Mouse (Mus musculus) cerebellum, adult 18-20 months (tissue): ENCODE data around the gene Pxmp4.

Experiments
- DNase-seq, 2 experiments: peaks; one replicate each; pipeline ENCODE4 v3.0.0; 2021

The Pxmp4 gene

GRCm38 (mm10) chr2:154609050-154609767 lies 5.7 kb upstream of the Pxmp4 start:
- no peak for DNase-seq

GRCm38 (mm10) chr2:154606965-154607364 lies 3.5 kb upstream of the Pxmp4 start:
- DNase-seq = no peak

DNA sequence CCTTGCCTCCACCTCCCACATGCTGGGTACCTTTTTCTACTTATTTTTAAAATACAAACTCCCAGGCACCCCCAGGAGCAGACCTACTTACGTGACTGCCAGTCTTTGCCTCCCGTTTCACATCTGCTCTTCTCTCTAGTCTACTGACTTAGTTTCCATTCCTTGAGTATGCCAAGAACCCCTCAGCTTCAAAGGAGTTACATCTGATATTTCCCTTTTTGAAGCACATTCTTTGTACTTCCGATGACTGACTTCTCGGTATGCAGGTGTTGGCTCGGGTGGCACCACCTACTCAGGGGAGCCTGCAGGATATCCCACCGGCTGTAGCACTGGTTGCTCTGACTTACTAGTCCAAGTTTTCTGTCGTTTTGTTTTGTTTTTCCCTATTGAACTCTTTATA lies 648 bp upstream of the Pxmp4 start:
- DNase-seq = no peak

GRCm38 (mm10) chr2:154603007-154603637 lies 386 bp downstream of the Pxmp4 start:
- DNase-seq = no peak

DNA sequence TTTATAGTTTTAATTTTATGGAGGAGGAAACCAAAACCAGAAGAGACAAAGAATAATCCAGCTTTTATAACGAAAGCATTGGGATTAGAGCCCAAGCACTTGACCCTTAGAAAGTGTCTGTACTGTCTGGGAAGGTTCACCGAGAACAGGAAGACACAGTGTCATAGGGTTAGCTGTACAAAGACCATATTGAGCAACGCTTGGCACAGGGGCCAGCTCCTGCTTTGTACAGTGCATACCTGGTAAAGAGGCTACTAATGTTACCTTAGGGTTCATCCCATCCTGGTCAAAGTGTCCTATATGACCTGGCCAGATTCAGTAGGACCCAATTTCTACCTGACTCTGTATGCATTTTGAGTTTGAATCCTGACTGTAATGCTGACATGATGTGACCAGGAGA lies 2.2 kb downstream of the Pxmp4 start:
- DNase-seq = no peak

- no peak for DNase-seq
These were observed 2.9 kb downstream of the Pxmp4 start for GRCm38 (mm10) chr2:154600586-154600985.

GRCm38 (mm10) chr2:154597399-154597798 lies 6.1 kb downstream of the Pxmp4 start:
- no peak for DNase-seq

- no peak for DNase-seq
These were observed 7.7 kb downstream of the Pxmp4 start for GRCm38 (mm10) chr2:154595775-154596174.

DNA sequence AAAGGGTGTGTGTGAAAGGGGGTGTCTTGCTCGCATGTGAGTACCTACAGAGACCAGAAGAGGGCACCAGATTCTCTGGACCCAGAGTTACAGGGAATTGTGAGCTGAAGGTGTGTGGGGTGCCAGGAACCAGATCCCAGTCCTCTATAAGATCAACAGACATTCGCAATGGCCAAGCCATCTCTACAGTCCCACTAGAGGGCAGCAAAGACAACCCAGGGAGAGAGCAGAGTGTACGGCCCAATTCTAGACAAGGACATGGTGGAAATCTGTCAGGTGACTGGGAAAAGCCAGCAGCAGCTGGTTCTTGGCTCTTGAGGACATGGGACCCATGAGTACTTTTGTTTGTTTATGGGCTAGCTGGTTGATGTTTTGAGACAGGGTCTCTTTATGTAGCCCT lies 10.5 kb downstream of the Pxmp4 start:
- DNase-seq = peak; percentile 31 to 42

DNA sequence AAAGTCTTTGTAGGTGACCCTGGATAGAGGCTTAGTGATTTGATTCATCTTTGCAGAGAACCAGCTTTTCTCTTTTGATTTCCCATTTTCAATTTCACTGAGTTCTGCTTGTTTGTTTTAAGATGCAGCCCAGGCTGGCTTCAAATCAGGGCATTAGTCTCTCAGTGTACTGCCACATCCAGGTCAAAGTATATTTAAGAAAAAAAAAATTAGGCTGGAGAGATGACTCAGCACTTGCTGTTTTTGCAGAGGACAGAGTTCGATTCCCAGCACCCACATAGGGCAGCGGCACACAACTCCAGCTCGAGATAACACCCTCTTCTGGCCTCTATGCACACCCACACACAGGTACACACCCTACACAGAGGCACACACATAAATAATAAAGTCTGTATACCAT lies 12.3 kb downstream of the Pxmp4 start:
- DNase-seq = no peak

DNA sequence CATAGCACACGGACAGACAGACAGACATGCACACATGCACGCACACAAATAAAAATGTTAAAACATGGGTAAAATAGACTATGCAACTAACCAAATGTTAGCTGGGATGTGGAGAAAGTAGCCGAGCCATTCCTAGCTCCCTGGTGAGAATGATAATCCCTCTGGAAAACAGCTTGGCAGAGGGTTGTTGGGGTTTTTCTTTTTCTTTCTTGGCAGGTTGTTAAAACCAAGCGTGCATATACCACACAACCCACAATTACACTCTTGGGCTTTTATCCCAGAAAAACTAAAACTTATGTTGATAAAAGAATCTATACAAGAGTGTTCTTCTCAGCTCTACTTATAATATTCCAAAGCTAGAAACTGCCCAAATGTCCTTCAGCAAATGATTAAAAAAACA lies 14.5 kb downstream of the Pxmp4 start:
- DNase-seq = no peak

- no peak for DNase-seq
These were observed 17.1 kb downstream of the Pxmp4 start for GRCm38 (mm10) chr2:154586405-154586804.

DNA sequence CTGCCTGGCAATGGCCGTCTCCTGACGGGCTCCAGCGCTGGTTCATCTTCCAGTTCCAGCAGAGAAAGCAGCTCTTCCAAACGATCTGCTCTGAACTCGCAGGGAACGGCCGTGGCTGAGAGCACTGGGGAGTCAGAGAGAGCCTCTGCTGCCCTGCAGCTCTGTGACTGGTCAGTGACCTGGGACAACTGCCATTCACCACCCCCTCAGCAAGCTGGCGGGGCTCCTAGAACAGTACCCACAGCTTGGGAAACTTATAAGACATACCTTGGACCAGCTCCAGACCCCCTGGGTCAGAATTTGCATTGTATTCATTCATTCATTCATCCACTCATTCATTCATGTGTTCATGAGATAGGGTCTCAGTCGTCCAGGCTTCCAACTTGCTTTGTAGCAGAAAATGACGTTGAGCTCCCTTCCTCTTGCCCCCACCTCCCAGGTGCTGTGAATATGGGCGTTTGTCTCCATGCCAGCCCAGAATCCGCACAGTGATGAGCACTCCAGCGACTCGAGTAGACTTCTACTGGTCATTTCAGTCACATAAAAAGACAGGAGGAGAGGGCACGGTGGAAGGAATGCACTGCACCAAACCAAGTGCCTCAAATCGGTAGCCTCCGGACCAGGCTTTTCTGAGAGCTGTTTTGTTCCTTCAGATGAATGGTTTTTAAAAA lies 18.4 kb downstream of the Pxmp4 start:
- peak in 1 of 2 experiments; percentile 36 for DNase-seq

DNA sequence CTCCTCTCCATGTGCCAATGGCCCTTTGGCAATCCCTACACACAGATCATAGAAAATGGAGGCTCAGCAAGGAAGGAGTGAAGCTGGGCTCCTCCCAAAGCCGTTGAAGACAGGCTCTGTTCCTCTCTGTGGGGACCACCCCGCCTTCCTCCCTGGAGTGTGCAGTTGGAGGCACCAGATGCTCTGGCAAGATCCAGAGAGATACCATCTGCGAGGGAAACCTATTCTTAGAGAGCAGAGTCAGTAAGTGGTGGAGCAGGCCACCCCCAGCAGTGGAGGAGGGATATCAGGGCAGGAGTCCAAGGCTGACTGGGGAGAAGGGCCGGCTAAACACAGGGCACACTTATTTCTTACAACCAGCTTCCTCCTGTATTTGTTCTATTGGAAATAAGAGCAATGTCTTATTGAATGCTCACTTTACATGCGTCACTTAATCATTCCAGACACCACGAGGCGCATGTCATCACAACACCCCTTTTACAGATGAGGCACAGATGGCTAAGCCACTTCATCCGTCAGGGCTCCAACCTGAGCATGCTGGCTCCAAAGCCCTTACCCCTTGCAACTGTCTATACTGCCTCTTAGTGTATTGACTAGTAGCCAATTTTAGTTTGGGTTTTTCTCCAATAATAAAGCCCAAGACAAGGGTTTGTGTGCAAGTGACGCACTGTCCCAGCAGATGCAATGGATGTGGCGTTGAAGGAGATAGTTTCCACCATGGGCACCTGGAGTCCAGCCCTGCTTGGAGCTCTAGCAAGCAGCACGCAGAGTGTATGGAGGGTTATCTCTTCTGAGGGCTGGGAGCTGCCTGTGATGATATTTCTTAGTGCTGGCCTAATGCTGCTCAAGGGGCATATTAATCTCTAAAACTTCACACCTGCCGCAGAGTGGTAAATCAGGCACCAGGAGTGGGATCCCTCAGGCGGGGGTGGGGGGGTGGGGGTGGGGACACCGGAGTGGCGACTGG lies 19.3 kb downstream of the Pxmp4 start:
- DNase-seq = peak; percentile 79 to 81

DNA sequence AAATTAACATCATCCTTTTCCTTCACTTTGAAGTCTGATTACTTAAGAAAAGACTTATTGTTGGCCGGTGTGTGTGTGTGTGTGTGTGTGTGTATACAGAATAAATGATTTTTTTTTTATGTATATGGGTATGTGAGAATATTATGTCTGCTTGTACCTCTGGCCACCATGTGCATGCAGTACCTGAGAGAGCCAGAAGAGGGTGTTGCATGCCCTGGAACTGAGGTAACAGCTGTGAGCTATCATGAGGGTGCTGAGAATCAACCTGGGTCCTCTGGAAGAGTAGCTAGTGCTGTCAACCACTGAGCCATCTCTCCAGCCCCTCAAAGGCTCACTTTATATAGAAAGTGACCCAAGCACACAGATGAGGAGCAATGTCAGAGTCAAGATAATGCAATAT lies 22.1 kb downstream of the Pxmp4 start:
- no peak for DNase-seq

GRCm38 (mm10) chr2:154580586-154580985 lies 22.9 kb downstream of the Pxmp4 start:
- DNase-seq = no peak

GRCm38 (mm10) chr2:154577744-154578067 lies 25.8 kb downstream of the Pxmp4 start:
- no peak for DNase-seq

DNA sequence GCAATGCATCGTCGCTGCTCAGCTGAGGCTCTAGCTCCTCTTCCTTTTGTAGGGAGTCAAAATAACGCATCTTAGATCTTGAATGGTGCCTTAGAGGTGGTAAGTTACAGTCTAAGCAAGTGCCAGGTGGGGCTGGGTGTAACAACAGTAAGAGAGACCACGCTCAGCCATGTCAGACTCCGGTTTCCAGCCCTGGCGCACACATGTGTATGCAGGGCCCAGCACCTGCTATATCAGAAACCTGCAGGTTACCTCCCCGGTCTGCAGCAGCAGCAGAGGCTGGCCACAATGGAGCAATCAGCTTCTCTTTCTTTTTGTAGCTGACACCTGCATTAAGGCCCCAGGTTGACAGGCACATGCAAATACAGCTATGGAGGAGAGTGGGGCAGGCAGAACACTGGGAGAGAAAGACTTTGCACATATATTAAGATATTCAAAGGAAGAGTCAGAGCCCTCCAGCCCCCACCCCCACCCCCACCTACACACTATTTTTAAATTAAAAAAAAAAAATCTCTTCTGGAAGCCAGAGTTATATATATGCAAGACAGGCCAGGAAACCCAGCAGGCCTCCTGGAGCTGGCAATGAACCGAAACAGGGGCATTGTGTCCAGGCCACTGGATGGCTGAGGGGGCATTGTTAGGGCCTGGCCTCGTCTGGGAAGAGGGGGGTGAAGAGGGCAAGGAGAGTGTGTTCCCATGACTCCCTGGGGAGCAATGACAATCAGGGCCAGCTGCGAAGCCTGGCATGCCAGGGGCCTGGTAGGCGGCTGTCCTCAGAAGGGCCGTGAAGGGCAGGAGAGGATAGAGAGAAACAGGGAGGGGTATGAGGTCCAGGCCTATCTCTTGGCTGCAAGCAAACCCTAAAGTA lies 26.4 kb downstream of the Pxmp4 start:
- no peak for DNase-seq

DNA sequence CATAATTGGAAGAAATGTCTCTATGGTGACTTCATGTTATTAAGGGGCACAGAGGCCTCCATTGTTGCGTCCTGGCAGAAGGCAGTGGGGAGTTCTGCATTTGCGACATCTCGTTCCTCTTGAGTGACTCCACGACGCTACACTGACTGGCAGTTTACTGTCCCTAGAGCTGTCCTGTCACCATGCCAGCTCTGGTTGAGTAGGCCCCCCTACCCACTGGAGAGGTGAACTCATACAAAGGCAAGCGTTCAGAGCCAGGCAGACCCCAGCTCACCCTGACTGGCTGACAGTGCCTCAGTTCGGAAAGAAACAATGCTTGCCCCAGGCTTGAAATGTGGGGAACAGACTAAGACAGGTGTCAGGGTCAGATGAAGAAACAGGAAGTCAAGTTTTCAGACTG lies 29.2 kb downstream of the Pxmp4 start:
- DNase-seq = no peak

GRCm38 (mm10) chr2:154572996-154573395 lies 30.5 kb downstream of the Pxmp4 start:
- no peak for DNase-seq

- no peak for DNase-seq
These were observed 31.5 kb downstream of the Pxmp4 start for GRCm38 (mm10) chr2:154571976-154572375.

GRCm38 (mm10) chr2:154571266-154571665 lies 32.2 kb downstream of the Pxmp4 start:
- no peak for DNase-seq
